Mouse (Mus musculus) liver, adult 2 months (tissue): Measurements from ENCODE around the gene Foxp1.

ENCODE experiments used
- CTCF ChIP-seq: fragments of 200-500 bp; IDR thresholded peaks from 2 replicates; pipeline ENCODE4 v1.5.1; 2011; ENCODE audit warnings: low read depth, low read length, control low read depth
- POLR2A ChIP-seq: fragments of 200-500 bp; IDR thresholded peaks from 2 replicates; pipeline ENCODE4 v1.6.1; 2011; ENCODE audit warnings: low read length, control low read depth; ENCODE audit not compliant: insufficient read depth; ENCODE audit errors: extremely low read depth

DNA sequence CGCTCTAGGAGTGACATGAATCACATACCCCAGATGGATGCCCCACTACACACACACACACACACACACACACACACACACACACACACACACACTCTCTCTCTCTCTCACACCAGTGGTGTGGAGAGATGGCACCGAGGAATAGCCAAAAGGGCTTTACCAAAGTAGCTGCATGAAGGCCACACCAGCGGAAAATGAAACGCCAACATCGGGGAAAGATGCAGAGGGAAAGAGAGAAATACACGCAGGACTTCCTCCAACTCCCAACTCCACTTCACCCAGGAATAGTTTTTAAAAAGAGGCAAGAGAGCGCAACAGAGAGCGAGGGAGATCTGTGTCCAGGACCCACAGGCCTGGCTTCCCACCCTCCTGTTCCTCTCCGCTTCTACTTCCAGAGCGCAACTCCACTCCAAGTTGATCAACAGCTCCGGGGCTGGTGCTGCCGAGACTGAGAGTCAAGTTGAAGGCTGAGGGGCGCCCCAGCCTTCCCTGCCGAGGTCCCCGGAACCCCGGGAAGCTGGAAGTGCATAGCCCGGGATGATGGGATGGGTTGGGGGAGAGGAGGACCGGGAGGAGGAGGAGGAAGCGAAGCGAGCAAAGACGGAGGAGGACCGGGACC is 494.9 kb downstream of the Foxp1 start:
- TF ChIP-seq CTCF, result no peak
- TF ChIP-seq POLR2A, result no peak
